Mouse (Mus musculus) cerebellum, postnatal 10 days (tissue): ENCODE measurements around the gene Olfr339.
"Not testable (repeated sequence)": the region's sequence is repeated elsewhere in the genome, so short reads cannot be mapped to it uniquely, and the experiment has no call there.

ENCODE experiments used
- DNase-seq, 2 experiments: peaks; one replicate each; pipeline ENCODE4 v3.0.0; 2021; ENCODE audit warnings: mixed read lengths in 2 of 2

Olfr339 gene

DNA sequence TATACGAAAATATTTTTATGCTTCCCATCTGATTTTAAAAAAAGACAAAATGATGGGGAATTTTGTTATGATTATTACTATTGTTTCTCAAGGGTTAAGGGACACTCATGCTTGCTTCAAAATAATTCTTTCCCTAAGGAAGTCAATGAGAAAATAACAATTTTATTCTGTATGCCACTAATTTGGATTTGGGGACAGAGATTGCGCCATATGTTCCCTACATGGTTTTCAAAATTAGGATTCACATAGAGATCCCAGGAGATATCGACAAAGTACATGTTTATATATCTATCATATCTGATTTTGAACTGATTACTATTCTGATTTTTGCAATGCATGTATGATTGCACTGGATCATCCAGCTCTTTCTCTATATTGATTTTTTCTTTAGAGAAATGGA lies at the start of gene Olfr339:
Olfr339 (plus strand) TSS at position 301 of the 400 bp plus-strand sequence.
- no peak for DNase-seq

DNA sequence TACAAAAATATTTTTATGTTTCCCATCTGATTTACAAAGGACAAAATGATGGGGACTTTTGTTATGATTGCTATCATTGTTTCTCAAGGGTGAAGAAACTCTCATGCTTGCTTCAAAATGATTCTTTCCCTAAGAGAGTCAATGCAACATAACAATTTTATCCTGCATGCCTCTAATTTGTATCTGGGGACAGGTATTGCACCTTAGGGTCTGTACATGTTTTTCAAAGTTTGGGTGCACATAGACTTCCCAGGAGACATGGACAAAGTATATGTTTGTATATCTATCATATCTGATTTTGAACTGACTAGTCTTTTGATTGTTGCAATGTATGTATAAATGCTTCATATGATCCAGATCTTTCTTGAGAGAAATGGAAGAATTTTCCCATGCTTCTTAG lies 45.5 kb upstream of the Olfr339 start, which contains the start of gene Olfr338:
Olfr338 (plus strand) TSS at position 301 of the 400 bp plus-strand sequence.
- no peak for DNase-seq

GRCm38 (mm10) chr2:36415174-36415573 lies 3.6 kb upstream of the Olfr339 start:
- not testable (repeated sequence) for DNase-seq

DNA sequence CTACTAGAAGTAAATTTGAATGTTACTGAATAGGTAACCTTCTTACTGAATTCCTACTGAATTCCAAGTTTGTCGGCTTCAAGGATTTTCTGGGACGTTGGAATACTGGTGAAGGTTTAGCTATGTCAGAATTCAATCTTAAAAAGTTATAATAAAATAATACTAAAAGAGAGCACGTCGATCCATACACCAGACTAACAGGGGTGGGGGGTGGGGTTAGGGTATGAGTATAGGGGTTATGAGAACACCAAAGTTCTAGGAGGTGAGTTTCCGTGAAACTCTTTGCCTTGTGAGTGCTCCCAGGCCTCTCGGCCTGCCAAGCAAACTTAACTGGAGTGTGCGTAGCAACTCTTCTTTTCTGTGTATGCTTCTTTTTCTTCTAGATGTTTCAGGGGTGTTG lies 3.2 kb upstream of the Olfr339 start:
- DNase-seq: not testable (repeated sequence)

DNA sequence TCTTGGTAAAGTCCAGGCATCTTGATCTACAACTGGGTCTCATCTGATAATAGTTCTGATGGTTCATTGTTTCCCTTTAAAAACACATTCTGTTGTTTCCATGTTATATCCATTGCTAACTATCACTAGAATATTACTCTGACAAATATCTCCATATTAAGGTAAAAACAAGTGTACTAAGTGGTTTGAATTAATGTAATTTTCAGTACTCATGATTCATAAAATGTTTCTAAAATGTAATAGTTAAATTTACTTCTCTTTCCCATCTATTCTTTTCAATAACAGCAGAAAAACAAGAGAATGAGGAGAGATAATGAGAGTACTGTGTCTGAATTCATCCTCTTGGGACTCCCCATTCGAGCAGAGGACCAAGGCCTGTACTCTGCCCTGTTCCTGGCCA lies 33.5 kb downstream of the Olfr339 start, which contains the start of gene Olfr340:
Olfr340 (plus strand) TSS at position 301 of the 400 bp plus-strand sequence.
- DNase-seq: no peak

DNA sequence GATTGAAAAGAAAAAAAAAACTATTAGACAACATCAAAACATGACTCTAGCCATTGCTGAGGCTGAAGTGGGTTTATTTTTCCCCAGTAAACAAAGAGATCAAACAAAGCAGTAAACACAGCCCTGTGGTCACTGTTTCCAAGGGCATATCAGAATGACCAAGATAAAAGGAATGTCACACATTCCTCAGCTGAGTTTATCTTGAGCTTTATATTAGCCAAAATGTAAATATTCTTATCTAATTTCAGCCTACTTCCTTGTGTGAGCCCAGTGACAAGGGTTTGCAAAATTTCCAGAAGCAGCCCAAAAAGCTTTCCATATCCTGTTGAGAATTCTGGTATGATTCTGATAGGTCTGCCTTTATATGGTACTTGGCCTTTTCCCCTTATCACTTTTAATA lies 54.9 kb downstream of the Olfr339 start:
- no peak for DNase-seq
